ENCODE assay signal across 15 mouse cellular contexts in genomic region chr1:115033894-115034293, GRCm38 (mm10).
"Had no signal": no experiment of that assay in that cellular context is flagged by ENCODE, and none has a peak within 500 bp of the region (broad histone marks: within the 10 kb centered on the region; RNA-seq: fewer than 3 reads in every experiment).

No protein-coding gene starts in this region.

- H3K36me3 ChIP-seq: limb, embryonic 15.5 days; liver, embryonic 12.5 days; lung, embryonic 15.5 days; midbrain, embryonic 15.5 days; neural tube, embryonic 12.5 days had no signal

- H3K4me2 ChIP-seq: limb, embryonic 15.5 days; liver, embryonic 12.5 days; lung, embryonic 15.5 days; midbrain, embryonic 11.5 days; midbrain, embryonic 15.5 days; neural tube, embryonic 12.5 days had no signal

- H3K4me1 ChIP-seq: limb, embryonic 15.5 days; liver, embryonic 12.5 days; lung, embryonic 15.5 days; megakaryocyte, embryonic 14.5 days; midbrain, embryonic 15.5 days; neural tube, embryonic 12.5 days had no signal

- H3K9ac ChIP-seq: limb, embryonic 15.5 days; liver, embryonic 12.5 days; lung, embryonic 15.5 days; midbrain, embryonic 15.5 days; neural tube, embryonic 12.5 days had no signal

- H3K27ac ChIP-seq: left cerebral cortex, adult 2 months; limb, embryonic 15.5 days; liver, embryonic 12.5 days; lung, embryonic 15.5 days; macrophage; midbrain, embryonic 15.5 days; neural tube, embryonic 12.5 days; stomach, postnatal 0 days had no signal

- H3K27me3 ChIP-seq: limb, embryonic 15.5 days; liver, embryonic 12.5 days; lung, embryonic 15.5 days; megakaryocyte, embryonic 14.5 days; midbrain, embryonic 15.5 days; neural tube, embryonic 12.5 days had no signal

- H3K4me3 ChIP-seq: left cerebral cortex, adult 2 months; limb, embryonic 15.5 days; liver, embryonic 12.5 days; lung, embryonic 15.5 days; megakaryocyte, embryonic 14.5 days; midbrain, embryonic 15.5 days; neural tube, embryonic 12.5 days had no signal

- H3K9me3 ChIP-seq: limb, embryonic 15.5 days; liver, embryonic 12.5 days; lung, embryonic 15.5 days; megakaryocyte, embryonic 14.5 days; midbrain, embryonic 15.5 days; neural tube, embryonic 12.5 days had no signal

- ATAC-seq: liver, embryonic 12.5 days; midbrain, embryonic 15.5 days had no signal

- DNase-seq: kidney, adult 18-20 months; kidney, postnatal 10 days; lung, postnatal 14 days; thymus, adult 18-20 months; thymus, postnatal 14 days had no signal
